Mouse (Mus musculus): ENCODE data around the gene Sgf29.

DNA sequence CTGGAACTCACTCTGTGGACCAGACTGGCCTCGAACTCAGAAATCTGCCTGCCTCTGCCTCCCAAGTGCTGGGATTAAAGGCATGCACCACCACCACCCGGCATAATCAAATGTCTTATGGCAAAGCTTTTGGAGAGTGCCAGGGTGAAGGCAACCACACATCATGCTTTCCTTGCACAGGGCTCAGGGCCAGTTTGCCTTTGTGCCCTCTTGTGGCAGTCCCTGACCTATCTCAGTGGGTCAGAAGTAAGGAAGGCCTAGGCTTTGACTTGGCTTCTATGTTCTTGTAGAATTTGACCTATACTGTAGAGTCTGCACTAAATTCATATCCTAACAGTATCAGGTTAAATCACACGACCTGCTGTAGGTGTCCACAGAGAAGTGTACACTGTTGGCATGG is 32.4 kb upstream of the Sgf29 start:
- no peak for TF ChIP-seq CTCF (IDR thresholded peaks at IDR 0.05; ENCODE audit: borderline replicate concordance, insufficient read depth, low read depth, low read length)
- TF ChIP-seq POLR2A (IDR thresholded peaks at IDR 0.05; ENCODE audit: borderline replicate concordance, insufficient read depth, low read length) = no peak
